Mouse (Mus musculus) spleen, adult 2 months (tissue): ENCODE data around the gene Map4. TPM values are rescaled to one million over a fixed set of nuclear protein-coding genes. Genes with fewer than 3 reads are reported as not detected.
A peak's percentile ranks its signal among the peaks of the same experiment; 100 is the strongest.

Experiments used
- DNase-seq, 2 experiments: peaks; one replicate each; pipeline versions ENCODE4 v3.0.0 to v3.0.0-alpha.2; 2012 to 2021; ENCODE audit warnings: low spot score in 2 of 2, low read depth in 1 of 2
- H3K27ac ChIP-seq: fragments of 200-500 bp; 2 replicates; pipeline ENCODE4 v1.5.1; 2012; ENCODE audit warnings: low read length, inconsistent platforms; ENCODE audit not compliant: insufficient read depth
- H3K27me3 ChIP-seq: fragments of 200-500 bp; 2 replicates; pipeline ENCODE4 v1.6.1; 2012; ENCODE audit warnings: mild to moderate bottlenecking, moderate library complexity, low read length, inconsistent platforms; ENCODE audit not compliant: control insufficient read depth, insufficient read depth
- H3K36me3 ChIP-seq: fragments of 200-500 bp; 2 replicates; pipeline ENCODE4 v1.6.1; 2012; ENCODE audit warnings: mild to moderate bottlenecking, low read length, inconsistent platforms; ENCODE audit not compliant: control insufficient read depth, insufficient read depth
- H3K4me1 ChIP-seq: fragments of 200-500 bp; 2 replicates; pipeline ENCODE4 v1.6.1; 2011; ENCODE audit warnings: inconsistent platforms; ENCODE audit not compliant: control insufficient read depth, insufficient read depth, insufficient read length
- H3K4me3 ChIP-seq: fragments of 200-500 bp; 2 replicates; pipeline ENCODE4 v1.5.1; 2011; ENCODE audit warnings: mild to moderate bottlenecking, inconsistent platforms; ENCODE audit not compliant: insufficient read depth, insufficient read length; ENCODE audit errors: extremely low read depth
- CTCF ChIP-seq: fragments of 200-500 bp; IDR thresholded peaks from 2 replicates; pipeline ENCODE4 v1.5.1; 2011; ENCODE audit warnings: mild to moderate bottlenecking, inconsistent platforms; ENCODE audit not compliant: insufficient read depth, insufficient read length, insufficient replicate concordance; ENCODE audit errors: extremely low read depth
- POLR2A ChIP-seq: fragments of 200-500 bp; IDR thresholded peaks from 2 replicates; pipeline ENCODE4 v1.6.1; 2011; ENCODE audit warnings: low read depth, low read length, inconsistent platforms
- WGBS: fragments of 180-500 bp; shearing (Covaris S2); methylation state at CpG from one replicate; pipeline ENCODE4 v1.1.7; 2018; 5-methylcytosine and 5-hydroxymethylcytosine counted together
- polyA plus RNA-seq: library from polyadenylated mRNA; depleted of rRNA; stranded (reverse); fragments of >200 nt; gene quantifications from 2 replicates; pipeline ENCODE4 v1.2.3, GENCODE M21; 2012

Gene Map4
- polyA plus RNA-seq, 1 experiment: 103 TPM

DNA sequence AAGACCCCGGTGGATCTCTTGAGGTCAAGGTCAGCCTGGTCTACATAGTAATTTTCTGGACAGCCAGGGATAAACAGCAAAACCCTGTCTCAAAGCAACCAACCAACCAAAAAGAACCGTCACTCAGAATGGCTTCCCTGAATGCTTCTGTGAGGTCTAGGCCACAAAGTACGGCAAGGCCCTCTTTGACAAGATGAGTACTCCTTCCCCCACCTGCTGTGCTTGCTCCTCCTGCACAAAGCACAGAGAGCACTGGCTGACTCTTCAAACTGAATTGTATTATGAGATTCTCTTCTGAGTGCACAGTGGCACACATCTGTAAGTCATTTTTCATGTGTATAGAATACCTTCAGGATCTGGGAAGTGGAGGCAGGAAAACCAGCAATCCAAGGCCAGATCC is 166.5 kb downstream of the Map4 start:
- 95% methylated on average over 3 of the region's 3 CpGs for WGBS
- H3K4me1 ChIP-seq: peaks cover 3% of the 10 kb centered on the region; the same call in 1 of the 2 replicates
- H3K27me3 ChIP-seq: no peaks in the 10 kb centered on the region
- TF ChIP-seq CTCF (no peak), POLR2A (no peak)
- DNase-seq: no peak
- no peak overlapping the region for H3K4me3 ChIP-seq
- peaks cover 16% of the 10 kb centered on the region for H3K36me3 ChIP-seq
- H3K27ac ChIP-seq: no peak overlapping the region

DNA sequence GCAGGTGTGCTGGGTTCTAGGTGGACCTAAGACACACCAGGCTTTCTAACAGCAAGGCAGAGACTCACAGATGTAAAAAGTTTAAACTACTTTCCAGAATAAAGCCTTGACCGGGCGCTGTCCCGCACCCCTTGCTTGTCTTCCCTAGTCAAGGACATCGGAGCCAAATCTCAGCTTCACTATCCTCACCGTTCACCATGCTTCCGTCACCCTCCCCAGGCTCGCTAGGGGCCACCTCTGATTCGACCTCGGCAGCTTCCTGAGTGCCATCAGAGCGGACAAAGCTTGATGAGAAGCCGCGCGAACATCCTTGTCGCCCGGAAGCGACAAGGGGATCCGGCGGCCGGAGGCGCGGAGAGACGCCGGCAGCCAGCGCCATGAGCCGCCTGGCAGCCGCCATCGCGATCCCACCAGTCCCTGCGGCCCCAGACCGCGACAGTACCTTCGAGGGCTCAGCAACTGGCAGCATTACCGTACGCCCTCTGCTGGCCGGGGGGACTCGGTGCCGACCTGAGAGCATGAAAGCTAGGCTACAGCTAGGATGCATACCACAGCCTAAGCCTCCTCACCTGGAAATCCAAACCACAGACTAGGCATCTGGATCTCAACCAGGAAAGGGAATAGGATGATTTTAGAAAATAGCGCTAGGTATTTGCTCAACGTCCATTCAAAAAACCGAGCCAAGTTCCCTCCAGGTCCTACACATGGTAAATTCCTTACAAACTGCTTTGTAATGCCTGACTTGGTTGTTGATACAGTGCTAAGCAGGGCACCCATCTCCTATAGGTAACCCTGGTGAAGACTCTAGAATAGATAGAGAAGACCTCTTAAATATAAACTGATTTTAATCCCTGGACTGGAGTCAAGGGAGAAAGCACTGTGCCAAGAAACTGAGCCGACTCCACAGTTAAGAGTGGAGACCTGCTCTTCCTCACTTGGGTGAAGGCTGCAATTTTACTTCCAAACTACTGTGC is 169.7 kb downstream of the Map4 start:
- Histone ChIP-seq H3K27me3 (no peaks in the 10 kb centered on the region), H3K4me3 (peak overlapping the region; percentile 72), H3K27ac (peak overlapping the region; percentile 34; the same call in 1 of the 2 replicates), H3K36me3 (peaks cover 15% of the 10 kb centered on the region), H3K4me1 (peaks cover 3% of the 10 kb centered on the region; the same call in 1 of the 2 replicates)
- TF ChIP-seq CTCF (peak; percentile 97), POLR2A (no peak; the same call in 1 of the 2 replicates)
- WGBS: 4% methylated on average over 41 of the region's 41 CpGs
- peak; percentile 62 to 93 for DNase-seq

DNA sequence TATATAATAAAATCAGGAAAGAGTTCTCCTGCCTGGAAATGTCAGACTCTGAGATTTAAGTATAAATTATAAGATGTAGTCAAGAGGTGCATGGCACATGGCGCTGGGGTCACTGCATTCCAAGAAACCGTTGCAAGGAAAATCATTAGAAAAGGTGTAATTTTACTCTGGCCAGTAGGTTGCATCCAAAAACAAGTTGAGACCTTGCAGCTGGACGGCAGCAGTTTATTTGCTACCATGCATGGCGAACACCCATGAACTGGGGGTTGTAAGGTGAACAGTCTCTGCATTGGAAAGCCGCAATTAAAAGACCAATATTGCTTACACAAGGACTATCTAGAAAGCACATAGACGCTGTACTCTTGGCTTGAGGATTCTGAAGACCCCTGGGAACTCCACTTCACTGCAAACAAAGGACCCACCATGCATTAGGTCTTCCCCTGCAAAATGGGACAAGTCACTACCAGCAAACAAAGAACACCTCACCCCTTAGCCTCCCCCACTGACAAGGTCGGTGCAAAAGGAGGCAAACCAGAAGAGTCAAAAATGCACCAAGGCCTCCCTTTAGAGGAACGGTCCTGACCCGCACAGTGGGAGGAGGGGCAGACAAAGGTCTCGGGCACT is 185.2 kb downstream of the Map4 start:
- DNase-seq: no peak
- Histone ChIP-seq H3K36me3 (peaks cover 16% of the 10 kb centered on the region), H3K4me3 (peak overlapping the region; percentile 97), H3K27me3 (no peaks in the 10 kb centered on the region), H3K4me1 (peaks cover 4% of the 10 kb centered on the region; the same call in 1 of the 2 replicates), H3K27ac (peak overlapping the region; percentile 98)
- TF ChIP-seq CTCF (no peak), POLR2A (no peak)
- 18% methylated on average over 10 of the region's 10 CpGs for WGBS

DNA sequence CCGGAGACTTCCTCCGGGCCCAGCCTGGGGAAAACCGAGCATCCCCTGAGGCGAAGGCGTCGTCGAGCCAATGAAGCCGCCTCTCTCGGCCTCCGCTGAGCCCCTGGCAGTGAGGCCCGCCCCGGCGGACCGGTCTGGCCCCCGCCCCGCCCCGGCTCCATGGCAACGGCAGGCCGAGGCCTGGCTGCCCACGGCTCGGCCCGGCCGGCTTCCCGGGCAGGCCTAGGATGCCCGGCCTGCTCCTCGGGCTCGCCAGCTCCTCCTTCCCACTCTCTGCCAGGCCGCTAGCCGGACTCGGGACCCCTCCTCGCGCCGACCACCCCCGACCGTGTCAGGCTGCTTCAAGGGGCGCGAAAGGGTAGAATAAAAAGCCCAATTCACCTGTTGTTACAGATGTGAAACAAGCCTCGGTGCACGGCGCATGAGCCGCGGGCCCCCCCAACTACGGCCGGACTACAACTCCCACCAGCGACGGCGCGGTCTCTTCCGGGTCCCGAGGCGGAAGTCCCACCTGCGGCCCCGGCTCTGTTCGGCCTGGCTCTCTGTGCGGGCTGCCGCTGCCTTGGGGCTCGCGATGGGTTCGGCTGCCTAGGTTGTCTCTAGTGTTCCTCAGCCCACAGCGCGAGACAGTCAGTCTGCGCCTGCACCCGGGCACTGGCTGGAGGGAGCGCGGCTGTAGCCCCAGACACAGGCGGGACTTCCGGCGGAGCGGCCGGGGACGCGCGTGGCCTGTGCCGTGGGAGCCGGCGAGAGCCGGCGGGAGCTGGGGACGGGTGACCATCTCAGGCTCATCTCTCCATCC is 185.9 kb downstream of the Map4 start, which contains the start of gene Smarcc1:
Gene Smarcc1, plus strand, starts transcription at position 732 of the 802 bp plus-strand sequence.
- no peak for TF ChIP-seq CTCF
- TF ChIP-seq POLR2A: no peak; the same call in 1 of the 2 replicates
- Histone ChIP-seq H3K36me3 (peaks cover 11% of the 10 kb centered on the region), H3K27me3 (no peaks in the 10 kb centered on the region), H3K4me3 (peak within 1 kb of the TSS; percentile 97), H3K27ac (peak within 1 kb of the TSS; percentile 98), H3K4me1 (peaks cover 4% of the 10 kb centered on the region; the same call in 1 of the 2 replicates)
- peak; percentile 64 to 84 for DNase-seq
- 1% methylated on average over 73 of the region's 79 CpGs for WGBS

DNA sequence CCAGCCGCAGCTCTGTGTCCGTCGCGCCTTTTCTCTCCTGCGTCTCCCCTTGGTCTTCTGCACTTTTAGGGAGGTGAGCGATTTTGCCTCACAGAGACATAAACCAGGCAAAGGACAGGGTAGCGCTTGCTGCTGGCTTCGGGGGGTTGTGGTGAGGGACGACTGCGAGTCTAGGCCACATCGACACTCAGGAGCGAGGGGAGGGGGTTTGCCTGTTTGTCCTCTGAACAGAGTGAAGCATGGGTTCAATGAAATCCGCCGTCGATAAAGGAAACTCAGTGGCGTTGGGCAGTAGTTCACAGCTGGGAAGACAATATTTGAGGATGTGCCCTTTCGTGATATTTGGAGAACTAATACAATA is 186.5 kb downstream of the Map4 start, which contains the start of gene Dhx30:
Gene Dhx30, minus strand, starts transcription at position 52 of the 361 bp plus-strand sequence.
- Histone ChIP-seq H3K27ac (peak within 1 kb of the TSS; percentile 98), H3K27me3 (no peaks in the 10 kb centered on the region), H3K4me3 (peak within 1 kb of the TSS; percentile 97), H3K36me3 (peaks cover 8% of the 10 kb centered on the region), H3K4me1 (peaks cover 4% of the 10 kb centered on the region; the same call in 1 of the 2 replicates)
- under 1% methylated on average over 17 of the region's 17 CpGs for WGBS
- peak in 1 of 2 experiments; percentile 11 for DNase-seq
- TF ChIP-seq CTCF: no peak
- TF ChIP-seq POLR2A: no peak

DNA sequence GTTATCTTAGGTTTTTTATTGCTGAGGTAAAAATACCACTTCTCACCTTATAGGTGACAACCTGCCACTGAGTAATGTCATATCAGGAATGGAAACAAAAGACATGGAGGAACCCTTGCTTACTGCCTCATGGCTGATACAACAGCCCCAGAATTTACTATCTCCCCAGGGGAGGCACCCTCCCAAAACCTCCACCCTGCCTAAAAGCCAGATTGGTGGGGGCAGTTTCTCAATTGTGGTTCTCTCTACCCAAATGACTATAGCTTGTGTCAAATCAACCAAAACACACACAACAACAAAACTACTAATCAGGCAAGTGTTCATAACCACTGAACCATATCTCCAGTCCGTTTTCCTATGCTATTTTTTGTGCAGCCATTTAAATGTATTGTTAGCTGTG is 187.0 kb downstream of the Map4 start:
- Histone ChIP-seq H3K27ac (no peak overlapping the region), H3K27me3 (no peaks in the 10 kb centered on the region), H3K36me3 (peaks cover 3% of the 10 kb centered on the region), H3K4me3 (peak overlapping the region; percentile 97), H3K4me1 (peaks cover 4% of the 10 kb centered on the region; the same call in 1 of the 2 replicates)
- TF ChIP-seq POLR2A (no peak), CTCF (no peak)
- no peak for DNase-seq
- 32% methylated on average over 1 of the region's 1 CpGs for WGBS
